15 mouse cellular contexts compared by ENCODE assay signal in genomic region chr12:31263921-31264320, GRCm38 (mm10). TPM values are rescaled to one million over a fixed set of nuclear protein-coding genes. Genes with fewer than 3 reads are reported as not detected.
DNase-seq lines count a peak whose midpoint lies in the region; ATAC-seq and TF ChIP-seq lines count a peak whose summit lies in the region.
"Had no signal": no experiment of that assay in that cellular context is flagged by ENCODE, and none has a peak within 500 bp of the region (broad histone marks: within the 10 kb centered on the region; RNA-seq: fewer than 3 reads in every experiment).

No protein-coding gene starts in this region.

- H3K27me3 ChIP-seq in heart, embryonic 12.5 days (replicated peaks), result no peaks in the 10 kb centered on the region
- peaks cover 4% of the 10 kb centered on the region; the same call in 1 of the 2 replicates for H3K27me3 ChIP-seq in ES-Bruce4 (ENCODE audit: control insufficient read depth, insufficient read depth, low read length, poor library complexity, severe bottlenecking)
- peaks cover 6% of the 10 kb centered on the region; the same call in 1 of the 2 replicates for H3K27me3 ChIP-seq in limb, embryonic 10.5 days (ENCODE audit: low read depth, poor library complexity, severe bottlenecking)

- TF ChIP-seq EP300 in ES-Bruce4 (IDR thresholded peaks at IDR 0.05; ENCODE audit: insufficient read depth, low read depth, low read length), result no peak

- no peak for ATAC-seq in heart, embryonic 12.5 days (ENCODE audit: insufficient number of reproducible peaks, low FRiP score)
- ATAC-seq: liver, postnatal 0 days had no signal

- peak overlapping the region; percentile 88 for H3K4me2 ChIP-seq in heart, embryonic 12.5 days

- DNase-seq in heart, postnatal 14 days, result no peak
- peak; percentile 64 for DNase-seq in kidney, adult 18-20 months
- DNase-seq in limb, embryonic 10.5 days (ENCODE audit: low spot score), result no peak
- no peak for DNase-seq in frontal cortex, postnatal 36 days (ENCODE audit: low spot score in 2 of 2)
- no peak for DNase-seq in adrenal gland, adult (ENCODE audit: inconsistent age in 2 of 2, low spot score in 1 of 2)
- DNase-seq in gastrocnemius, postnatal 10 days, result no peak
- DNase-seq: adrenal gland, adult 8-10 months; gastrocnemius, postnatal 25 days; layer of hippocampus, postnatal 36 days; liver, postnatal 0 days had no signal

- H3K4me3 ChIP-seq in heart, embryonic 12.5 days, result peak overlapping the region; percentile 86; the same call in 1 of the 2 replicates
- H3K4me3 ChIP-seq in ES-Bruce4 (ENCODE audit: low read depth, low read length), result no peak overlapping the region
- H3K4me3 ChIP-seq in limb, embryonic 10.5 days, result peak overlapping the region; percentile 75

- H3K9me3 ChIP-seq in heart, embryonic 12.5 days (replicated peaks), result no peaks in the 10 kb centered on the region
- no peaks in the 10 kb centered on the region for H3K9me3 ChIP-seq in ES-Bruce4 (replicated peaks; ENCODE audit: control insufficient read depth, insufficient read depth, low read length, poor library complexity, severe bottlenecking)
- no peaks in the 10 kb centered on the region for H3K9me3 ChIP-seq in limb, embryonic 10.5 days (replicated peaks)
- H3K9me3 ChIP-seq: forebrain, embryonic 12.5 days; midbrain, embryonic 10.5 days; neural tube, embryonic 12.5 days had no signal

- peaks cover 16% of the 10 kb centered on the region for H3K36me3 ChIP-seq in heart, embryonic 12.5 days
- H3K36me3 ChIP-seq in ES-Bruce4 (ENCODE audit: control insufficient read depth, insufficient read depth, low read length, poor library complexity, severe bottlenecking), result peaks cover 8% of the 10 kb centered on the region
- H3K36me3 ChIP-seq in limb, embryonic 10.5 days, result peaks cover 15% of the 10 kb centered on the region
- H3K36me3 ChIP-seq: forebrain, embryonic 12.5 days; midbrain, embryonic 10.5 days; neural tube, embryonic 12.5 days had no signal

- peak overlapping the region; percentile 90 for H3K9ac ChIP-seq in heart, embryonic 12.5 days
- H3K9ac ChIP-seq in ES-Bruce4 (ENCODE audit: low read depth, poor library complexity, severe bottlenecking), result 0 out of 2 replicates have a peak overlapping the region, but pooled peaks have one; percentile 86
- H3K9ac ChIP-seq: forebrain, embryonic 12.5 days; liver, postnatal 0 days; neural tube, embryonic 12.5 days had no signal

- 46% methylated on average over 7 of the region's 7 CpGs for WGBS in heart, embryonic 12.5 days
- 42% methylated on average over 7 of the region's 7 CpGs for WGBS in limb, embryonic 10.5 days

- peaks cover 51% of the 10 kb centered on the region for H3K4me1 ChIP-seq in heart, embryonic 12.5 days (replicated peaks)
- peaks cover 4% of the 10 kb centered on the region for H3K4me1 ChIP-seq in ES-Bruce4 (ENCODE audit: control insufficient read depth, insufficient read depth, low read length)
- H3K4me1 ChIP-seq in limb, embryonic 10.5 days, result peaks cover 53% of the 10 kb centered on the region

- intact Hi-C loops in heart, postnatal 14 days (cut with DNase I), result no loop called here

- TF ChIP-seq POLR2A in ES-Bruce4 (IDR thresholded peaks at IDR 0.05; ENCODE audit: insufficient read depth, low read length), result no peak

- H3K27ac ChIP-seq in heart, embryonic 12.5 days (ENCODE audit: poor library complexity, severe bottlenecking), result no peak overlapping the region
- H3K27ac ChIP-seq in ES-Bruce4 (ENCODE audit: insufficient read depth, low read length), result no peak overlapping the region
- H3K27ac ChIP-seq in limb, embryonic 10.5 days, result peak overlapping the region; percentile 94; the same call in 1 of the 2 replicates
- H3K27ac ChIP-seq: forebrain, embryonic 12.5 days; midbrain, embryonic 10.5 days; neural tube, embryonic 12.5 days had no signal

- no peak for TF ChIP-seq CTCF in ES-Bruce4 (IDR thresholded peaks at IDR 0.05; ENCODE audit: low read depth, low read length)

RNA-seq across cellular contexts. Expression of gene Lamb1, which starts 1.1 kb away (rescaled TPM):
- polyA plus RNA-seq in heart, embryonic 12.5 days (2016; fragmentation: Nextera tagmentation; extraction: Ambion mirVana), result 127 and 132 TPM in 2 replicates
- 100 to 1,000 TPM; 158 to 162 TPM for total RNA-seq in heart, postnatal 14 days (2021)
- polyA plus RNA-seq in ES-Bruce4 (2011; ENCODE audit: insufficient read depth, insufficient read length, low read depth, missing spikeins), result 142 and 163 TPM in 2 replicates
- polyA plus RNA-seq in limb, embryonic 10.5 days (2016; fragmentation: Nextera tagmentation; extraction: Ambion mirVana), result 40.5 and 44.6 TPM in 2 replicates
- 100 to 1,000 TPM; 155 to 176 TPM for total RNA-seq in gastrocnemius, postnatal 10 days (2021)

RNA-seq across cellular contexts. Expression of gene Gm6993, which starts 23.4 kb away (rescaled TPM):
- not detected in 2 replicates for polyA plus RNA-seq in heart, embryonic 12.5 days (2016; fragmentation: Nextera tagmentation; extraction: Ambion mirVana)
- not detected for total RNA-seq in heart, postnatal 14 days (2021)
- not detected in 2 replicates for polyA plus RNA-seq in ES-Bruce4 (2011; ENCODE audit: insufficient read depth, insufficient read length, low read depth, missing spikeins)
- not detected in 2 replicates for polyA plus RNA-seq in limb, embryonic 10.5 days (2016; fragmentation: Nextera tagmentation; extraction: Ambion mirVana)
- not detected for total RNA-seq in gastrocnemius, postnatal 10 days (2021)
- total RNA-seq: adrenal gland, adult 8-10 months; gastrocnemius, postnatal 25 days; layer of hippocampus, postnatal 36 days had no signal
- polyA plus RNA-seq: forebrain, embryonic 12.5 days; liver, postnatal 0 days; midbrain, embryonic 10.5 days; neural tube, embryonic 12.5 days had no signal
